Mouse (Mus musculus): ENCODE measurements at regions not wholly inside any gene's neighbourhood (a gene's known extent, or its start where the extent isn't known, plus 50 kb on each side); places are given as distances from the start of the nearest gene placed in this dataset.

- H3K27me3 ChIP-seq (ENCODE audit: insufficient read depth, low read length), result no peaks in the 10 kb centered on the region
- no peak overlapping the region for H3K27ac ChIP-seq
- no peaks in the 10 kb centered on the region for H3K36me3 ChIP-seq (ENCODE audit: insufficient read depth, low read length)
- no peak overlapping the region for H3K4me2 ChIP-seq (ENCODE audit: low read length)
- no peak for TF ChIP-seq CTCF (IDR thresholded peaks at IDR 0.05; ENCODE audit: low read depth)
- ATAC-seq (replicated peaks; ENCODE audit: low FRiP score, low read depth) (no peak), DNase-seq (ENCODE audit: low spot score) (no peak)
- WGBS, result 81% methylated on average over 4 of the region's 4 CpGs
- H3K9me3 ChIP-seq (replicated peaks; ENCODE audit: low read length), result no peaks in the 10 kb centered on the region
- no peak overlapping the region for H3K4me3 ChIP-seq (replicated peaks; ENCODE audit: low read depth, low read length)
- H3K4me1 ChIP-seq (replicated peaks; ENCODE audit: insufficient read depth, low read length), result no peaks in the 10 kb centered on the region
- H3K9ac ChIP-seq (ENCODE audit: low read depth, low read length), result no peak overlapping the region
These were observed 125.0 kb downstream of the Bcl2l11 start for GRCm38 (mm10) chr2:128250841-128251240.

- no peak for TF ChIP-seq CTCF (IDR thresholded peaks at IDR 0.05; ENCODE audit: low read depth)
- Histone ChIP-seq H3K9me3 (replicated peaks; ENCODE audit: low read length) (no peaks in the 10 kb centered on the region), H3K4me3 (replicated peaks; ENCODE audit: low read depth, low read length) (no peak overlapping the region), H3K36me3 (ENCODE audit: insufficient read depth, low read length) (no peaks in the 10 kb centered on the region), H3K9ac (ENCODE audit: low read depth, low read length) (no peak overlapping the region), H3K27ac (no peak overlapping the region), H3K4me1 (replicated peaks; ENCODE audit: insufficient read depth, low read length) (no peaks in the 10 kb centered on the region), H3K27me3 (ENCODE audit: insufficient read depth, low read length) (no peaks in the 10 kb centered on the region), H3K4me2 (ENCODE audit: low read length) (no peak overlapping the region)
- 74% methylated on average over 6 of the region's 6 CpGs for WGBS
- ATAC-seq (replicated peaks; ENCODE audit: low FRiP score, low read depth) (no peak), DNase-seq (ENCODE audit: low spot score) (no peak)
These were observed 130.8 kb downstream of the Bcl2l11 start for GRCm38 (mm10) chr2:128256651-128257050.

GRCm38 (mm10) chr2:128257262-128257661 is 131.4 kb downstream of the Bcl2l11 start:
- DNase-seq (ENCODE audit: low spot score), result no peak
- no peak overlapping the region for H3K27ac ChIP-seq
- H3K9me3 ChIP-seq (replicated peaks; ENCODE audit: low read length), result no peaks in the 10 kb centered on the region

GRCm38 (mm10) chr2:128263880-128264279 is 138.0 kb downstream of the Bcl2l11 start:
- WGBS, result 90% methylated on average over 3 of the region's 3 CpGs
- no peak for TF ChIP-seq CTCF (IDR thresholded peaks at IDR 0.05; ENCODE audit: low read depth)
- H3K36me3 ChIP-seq (ENCODE audit: insufficient read depth, low read length), result no peaks in the 10 kb centered on the region
- ATAC-seq (replicated peaks; ENCODE audit: low FRiP score, low read depth), result no peak
- H3K9me3 ChIP-seq (replicated peaks; ENCODE audit: low read length), result no peaks in the 10 kb centered on the region
- H3K4me1 ChIP-seq (replicated peaks; ENCODE audit: insufficient read depth, low read length), result no peaks in the 10 kb centered on the region
- no peak overlapping the region for H3K9ac ChIP-seq (ENCODE audit: low read depth, low read length)
- H3K27ac ChIP-seq, result no peak overlapping the region
- H3K4me3 ChIP-seq (replicated peaks; ENCODE audit: low read depth, low read length), result no peak overlapping the region
- H3K4me2 ChIP-seq (ENCODE audit: low read length), result no peak overlapping the region
- H3K27me3 ChIP-seq (ENCODE audit: insufficient read depth, low read length), result no peaks in the 10 kb centered on the region
- DNase-seq (ENCODE audit: low spot score), result no peak

More at GRCm38 (mm10) chr2:128257262-128257661, 131.4 kb downstream of the Bcl2l11 start:
- 80% methylated on average over 9 of the region's 9 CpGs for WGBS
- Histone ChIP-seq H3K36me3 (ENCODE audit: insufficient read depth, low read length) (no peaks in the 10 kb centered on the region), H3K4me1 (replicated peaks; ENCODE audit: insufficient read depth, low read length) (no peaks in the 10 kb centered on the region), H3K4me2 (ENCODE audit: low read length) (no peak overlapping the region), H3K27me3 (ENCODE audit: insufficient read depth, low read length) (no peaks in the 10 kb centered on the region), H3K4me3 (replicated peaks; ENCODE audit: low read depth, low read length) (no peak overlapping the region), H3K9ac (ENCODE audit: low read depth, low read length) (no peak overlapping the region)
- no peak for ATAC-seq (replicated peaks; ENCODE audit: low FRiP score, low read depth)
- TF ChIP-seq CTCF (IDR thresholded peaks at IDR 0.05; ENCODE audit: low read depth), result no peak

DNA sequence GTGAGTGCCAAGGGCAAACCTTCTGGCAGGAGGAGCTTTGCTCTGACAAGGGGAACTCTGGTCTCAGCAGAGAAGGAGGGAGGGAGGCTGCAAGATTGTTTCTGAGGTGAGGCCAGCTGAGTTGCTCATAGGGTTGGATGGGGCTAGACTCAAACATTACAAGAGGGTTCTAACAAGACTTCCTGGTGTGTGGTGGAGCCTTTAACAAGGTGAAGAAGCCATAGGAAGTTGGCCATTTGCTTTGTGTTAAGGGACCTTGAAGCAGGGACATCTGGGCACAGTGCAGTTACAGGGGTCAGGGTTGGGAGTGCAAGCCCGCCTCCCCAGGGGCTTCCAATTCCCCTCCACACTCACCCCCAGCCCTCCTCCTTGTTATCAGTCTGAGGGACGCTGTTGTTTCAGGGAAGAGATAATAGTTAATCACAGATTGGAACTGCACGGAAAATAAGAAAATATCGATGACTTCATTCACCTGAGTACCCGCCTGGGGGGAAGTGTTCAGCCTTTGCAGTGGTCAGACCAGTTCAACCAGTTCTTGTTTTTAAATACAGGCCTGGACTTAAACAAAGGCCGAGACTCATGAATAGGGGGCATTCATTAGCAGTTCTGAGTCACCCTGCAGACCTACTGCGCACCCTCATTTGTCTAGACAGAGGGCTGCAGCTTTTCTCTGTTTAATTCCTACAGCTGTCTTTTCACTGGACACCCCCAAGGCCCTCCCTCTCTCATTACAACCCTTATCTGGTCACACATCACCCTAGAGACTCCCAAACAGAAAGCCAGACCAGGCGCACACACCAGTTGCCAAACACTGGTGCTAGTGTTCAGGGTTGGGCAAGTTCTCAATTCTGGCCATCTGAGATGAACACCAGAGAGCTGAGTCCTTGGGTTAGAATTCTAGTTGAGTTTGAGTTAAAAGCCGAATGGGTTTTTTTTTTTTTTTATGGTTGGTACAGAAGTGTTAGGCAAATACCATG is 139.5 kb downstream of the Bcl2l11 start:
- H3K9ac ChIP-seq (ENCODE audit: low read depth, low read length), result no peak overlapping the region
- peak; percentile 74; the same call in 1 of the 2 replicates for ATAC-seq (replicated peaks; ENCODE audit: low FRiP score, low read depth)
- no peak overlapping the region for H3K4me2 ChIP-seq (ENCODE audit: low read length)

GRCm38 (mm10) chr2:128270377-128271129 is 144.7 kb downstream of the Bcl2l11 start:
- Histone ChIP-seq H3K36me3 (ENCODE audit: insufficient read depth, low read length) (no peaks in the 10 kb centered on the region), H3K9ac (ENCODE audit: low read depth, low read length) (no peak overlapping the region), H3K27me3 (ENCODE audit: insufficient read depth, low read length) (no peaks in the 10 kb centered on the region), H3K27ac (no peak overlapping the region), H3K9me3 (replicated peaks; ENCODE audit: low read length) (no peaks in the 10 kb centered on the region), H3K4me2 (ENCODE audit: low read length) (no peak overlapping the region), H3K4me3 (replicated peaks; ENCODE audit: low read depth, low read length) (no peak overlapping the region), H3K4me1 (replicated peaks; ENCODE audit: insufficient read depth, low read length) (no peaks in the 10 kb centered on the region)
- DNase-seq (ENCODE audit: low spot score), result no peak
- no peak for TF ChIP-seq CTCF (IDR thresholded peaks at IDR 0.05; ENCODE audit: low read depth)
- WGBS, result 47% methylated on average over 9 of the region's 9 CpGs
- no peak for ATAC-seq (replicated peaks; ENCODE audit: low FRiP score, low read depth)

More for the DNA sequence above, 139.5 kb downstream of the Bcl2l11 start:
- Histone ChIP-seq H3K4me1 (replicated peaks; ENCODE audit: insufficient read depth, low read length) (no peaks in the 10 kb centered on the region), H3K27ac (peak overlapping the region; percentile 70), H3K36me3 (ENCODE audit: insufficient read depth, low read length) (no peaks in the 10 kb centered on the region), H3K9me3 (replicated peaks; ENCODE audit: low read length) (no peaks in the 10 kb centered on the region), H3K27me3 (ENCODE audit: insufficient read depth, low read length) (no peaks in the 10 kb centered on the region), H3K4me3 (replicated peaks; ENCODE audit: low read depth, low read length) (no peak overlapping the region)
- peak; percentile 22 for DNase-seq (ENCODE audit: low spot score)
- WGBS, result 55% methylated on average over 9 of the region's 9 CpGs
- no peak for TF ChIP-seq CTCF (IDR thresholded peaks at IDR 0.05; ENCODE audit: low read depth)

Measured in kidney, postnatal 0 days (tissue).